Mouse (Mus musculus) heart, postnatal 0 days (tissue): ENCODE measurements around the gene Zfp148. TPM values are rescaled to one million over a fixed set of nuclear protein-coding genes. Genes with fewer than 3 reads are reported as not detected.

Experiments
- ATAC-seq: fragments of 200-750 bp; cut with Nextera tagmentation; 2 replicates; pipeline ENCODE4 v1.8.0; 2017; ENCODE audit warnings: low read depth, moderate number of reproducible peaks, moderate library complexity; ENCODE audit not compliant: insufficient read depth
- DNase-seq: peaks from one replicate; pipeline ENCODE4 v3.0.0-alpha.2; 2016; ENCODE audit warnings: low spot score
- H3K27ac ChIP-seq: fragments of 300-500 bp; sonication (generic); 2 replicates; pipeline ENCODE4 v1.5.1; 2014; ENCODE audit warnings: low read depth, mild to moderate bottlenecking
- H3K27me3 ChIP-seq: fragments of 300-500 bp; sonication (generic); 2 replicates; pipeline ENCODE4 v1.6.1; 2014; ENCODE audit warnings: low read length, mixed read lengths; ENCODE audit not compliant: control insufficient read depth, insufficient read depth
- H3K36me3 ChIP-seq: fragments of 300-500 bp; sonication (generic); replicated peaks from 2 replicates; pipeline ENCODE4 v1.6.1; 2014; ENCODE audit warnings: low read length, mixed read lengths; ENCODE audit not compliant: control insufficient read depth, insufficient read depth
- H3K4me1 ChIP-seq: fragments of 300-500 bp; sonication (generic); 2 replicates; pipeline ENCODE4 v1.6.1; 2014; ENCODE audit warnings: antibody characterized with exemption; ENCODE audit not compliant: control insufficient read depth, insufficient read depth
- H3K4me2 ChIP-seq: fragments of 300-500 bp; sonication (generic); 2 replicates; pipeline ENCODE4 v1.6.1; 2014; ENCODE audit warnings: low read depth, mild to moderate bottlenecking, low read length, moderate library complexity
- H3K4me3 ChIP-seq: fragments of 300-500 bp; sonication (generic); 2 replicates; pipeline ENCODE4 v1.5.1; 2014; ENCODE audit warnings: low read depth, low read length
- H3K9ac ChIP-seq: fragments of 300-500 bp; sonication (generic); replicated peaks from 2 replicates; pipeline ENCODE4 v1.6.1; 2014; ENCODE audit warnings: low read depth, low read length, mixed read lengths
- H3K9me3 ChIP-seq: fragments of 300-500 bp; sonication (generic); replicated peaks from 2 replicates; pipeline ENCODE4 v1.6.1; 2016; ENCODE audit warnings: low read length; ENCODE audit not compliant: control insufficient read depth
- CTCF ChIP-seq: IDR thresholded peaks from 2 replicates; pipeline ENCODE4 v1.5.1; 2016; ENCODE audit warnings: antibody characterized with exemption, control low read depth, low read depth
- EP300 ChIP-seq: IDR thresholded peaks from 2 replicates; pipeline ENCODE4 v1.6.1; 2016; ENCODE audit warnings: antibody characterized with exemption, low read depth
- whole genome bisulfite sequencing: fragments of 180-500 bp; shearing (Covaris S2); extraction: QIAGEN DNeasy Blood & Tissue Kit; methylation state at CpG from one replicate; pipeline ENCODE4 v1.1.7; 2014; 5-methylcytosine and 5-hydroxymethylcytosine counted together
- polyA plus RNA-seq: library from polyadenylated mRNA; unstranded; fragments of >200 nt; fragmentation: Nextera tagmentation; extraction: Ambion mirVana; gene quantifications from 2 replicates; pipeline ENCODE4 v1.2.1, GENCODE M21; 2015
- total RNA-seq: library from RNA; depleted of rRNA; stranded (reverse); fragments of >200 nt; gene quantifications from 2 replicates; pipeline ENCODE4 v1.2.3, GENCODE M21; 2014; ENCODE audit warnings: low replicate concordance

Gene Zfp148
- total and polyA plus RNA-seq, 2 experiments from 2014 or later, result 20.7 to 30.3 TPM

DNA sequence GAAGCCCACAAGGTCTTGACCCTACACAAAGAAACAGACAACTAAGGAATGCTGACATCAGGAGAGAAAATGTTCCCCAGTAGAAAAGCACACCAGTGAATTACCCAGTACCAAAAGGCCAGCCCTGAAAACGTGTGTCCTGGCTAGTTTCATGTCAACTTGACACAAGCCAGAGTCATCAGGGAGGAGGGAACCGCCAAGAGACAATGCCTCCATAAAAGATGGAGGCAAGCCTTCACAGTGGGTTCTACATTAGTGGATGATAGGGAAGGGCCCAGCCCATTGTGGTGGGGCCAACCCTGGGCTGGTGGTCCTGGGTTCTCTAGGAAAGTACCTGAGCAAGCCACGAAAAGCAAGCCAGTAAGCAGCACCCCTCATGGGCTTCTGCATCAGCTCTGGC lies 34.3 kb upstream of the Zfp148 start:
- H3K9ac ChIP-seq, result no peak overlapping the region
- no peak overlapping the region for H3K27ac ChIP-seq
- no peaks in the 10 kb centered on the region for H3K27me3 ChIP-seq
- no peak overlapping the region for H3K4me2 ChIP-seq
- ATAC-seq, result no peak
- no peak for TF ChIP-seq EP300
- TF ChIP-seq CTCF, result no peak
- no peak for DNase-seq
- no peaks in the 10 kb centered on the region for H3K36me3 ChIP-seq
- 29% methylated on average over 3 of the region's 3 CpGs for WGBS
- H3K9me3 ChIP-seq, result no peaks in the 10 kb centered on the region
- H3K4me1 ChIP-seq, result no peaks in the 10 kb centered on the region
- no peak overlapping the region for H3K4me3 ChIP-seq

DNA sequence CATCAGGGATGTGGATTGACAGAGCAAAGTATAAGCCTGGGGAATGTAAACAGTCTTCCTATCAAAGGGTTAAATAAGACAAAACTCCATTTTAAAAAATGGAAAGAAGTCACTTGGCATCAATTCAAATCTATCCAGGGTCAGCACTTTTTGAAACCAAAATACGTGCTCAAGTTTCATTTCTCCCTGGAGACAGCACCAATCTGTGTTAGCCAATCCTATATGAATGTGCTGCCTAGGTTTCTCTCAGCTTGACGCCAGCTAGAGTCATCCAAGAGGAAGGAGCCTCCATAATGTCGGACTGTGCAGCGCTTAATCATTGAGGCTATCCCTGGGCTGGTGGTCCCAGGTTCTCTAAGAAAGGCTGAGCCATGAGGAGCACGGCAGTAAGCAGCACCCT lies 33.5 kb upstream of the Zfp148 start:
- Histone ChIP-seq H3K27ac (no peak overlapping the region), H3K27me3 (no peaks in the 10 kb centered on the region), H3K4me1 (no peaks in the 10 kb centered on the region), H3K4me3 (no peak overlapping the region), H3K4me2 (no peak overlapping the region), H3K36me3 (no peaks in the 10 kb centered on the region), H3K9me3 (no peaks in the 10 kb centered on the region), H3K9ac (no peak overlapping the region)
- 65% methylated on average over 5 of the region's 5 CpGs for WGBS
- no peak for DNase-seq
- no peak for TF ChIP-seq CTCF
- TF ChIP-seq EP300, result no peak
- no peak for ATAC-seq

DNA sequence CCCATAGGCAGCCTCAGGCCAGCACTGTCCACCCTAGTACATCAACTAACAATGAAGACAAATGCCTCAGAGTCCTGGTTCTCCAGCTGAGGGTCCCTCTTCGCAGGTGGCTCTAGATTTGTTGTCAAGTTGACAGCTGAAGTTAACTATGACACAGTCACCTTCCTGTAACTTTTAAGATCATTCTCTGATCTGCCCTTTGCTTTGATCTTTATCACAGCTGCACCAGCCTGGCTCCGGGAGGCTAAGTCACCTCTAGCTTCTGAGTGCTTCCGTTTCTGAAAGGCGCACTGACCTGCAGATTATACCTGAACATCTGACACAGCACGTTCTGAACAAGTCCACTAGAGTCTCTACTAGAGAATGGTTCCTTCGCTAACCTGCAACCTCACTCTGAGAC lies 22.8 kb upstream of the Zfp148 start:
- WGBS, result 64% methylated on average over 6 of the region's 6 CpGs
- no peak overlapping the region for H3K9ac ChIP-seq
- ATAC-seq, result no peak
- H3K4me2 ChIP-seq, result no peak overlapping the region
- DNase-seq, result no peak
- no peak overlapping the region for H3K27ac ChIP-seq
- H3K4me1 ChIP-seq, result 0 out of 2 replicates have a peak, but pooled peaks cover 5% of the 10 kb centered on the region
- no peaks in the 10 kb centered on the region for H3K36me3 ChIP-seq
- no peak overlapping the region for H3K4me3 ChIP-seq
- TF ChIP-seq CTCF (no peak), EP300 (no peak)
- no peaks in the 10 kb centered on the region for H3K27me3 ChIP-seq
- H3K9me3 ChIP-seq, result no peaks in the 10 kb centered on the region

DNA sequence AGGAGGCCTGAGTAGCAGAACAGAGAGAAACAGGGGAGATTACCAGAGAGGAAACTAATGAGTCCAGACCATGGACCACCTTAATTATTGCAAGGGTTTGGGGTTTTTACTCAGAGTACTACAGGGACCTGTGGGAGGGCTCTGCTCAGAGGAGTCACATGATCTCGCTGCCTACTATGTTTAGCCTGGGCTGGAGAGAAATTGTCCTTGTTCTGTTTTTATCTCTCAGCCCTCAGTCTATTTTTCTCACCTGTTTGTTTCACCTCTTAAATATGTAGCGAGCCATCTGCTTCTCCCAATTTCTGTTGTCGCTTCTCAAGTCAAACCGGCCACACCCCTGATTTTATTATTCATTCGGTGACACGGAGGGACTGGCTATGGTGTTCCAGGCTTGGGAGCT lies 14.9 kb upstream of the Zfp148 start:
- Histone ChIP-seq H3K4me3 (no peak overlapping the region), H3K27ac (peak overlapping the region; percentile 61), H3K9ac (no peak overlapping the region), H3K4me1 (peaks cover 3% of the 10 kb centered on the region; the same call in 1 of the 2 replicates), H3K27me3 (no peaks in the 10 kb centered on the region), H3K36me3 (no peaks in the 10 kb centered on the region), H3K4me2 (no peak overlapping the region), H3K9me3 (no peaks in the 10 kb centered on the region)
- 45% methylated on average over 6 of the region's 6 CpGs for WGBS
- DNase-seq (no peak), ATAC-seq (peak; percentile 68)
- TF ChIP-seq CTCF, result no peak
- no peak for TF ChIP-seq EP300

DNA sequence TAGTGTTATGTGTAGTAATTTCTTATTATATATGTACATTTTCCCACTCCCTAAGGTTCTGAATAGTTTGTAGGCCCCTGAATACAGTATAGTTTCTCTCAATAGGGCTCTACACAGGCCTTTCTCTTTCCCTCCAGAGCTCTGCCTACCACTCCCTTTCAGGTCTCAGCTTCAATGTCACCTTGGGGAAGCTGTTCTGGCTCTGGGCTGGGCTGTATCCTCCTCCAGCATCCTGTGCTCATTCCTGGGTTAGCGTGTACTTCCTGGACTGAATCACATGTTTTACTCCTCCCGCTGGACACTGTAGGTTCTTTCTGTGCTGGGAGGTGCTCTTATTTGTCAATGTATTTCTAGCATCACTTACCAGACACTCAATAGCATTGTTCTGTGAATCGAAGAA lies 12.0 kb upstream of the Zfp148 start:
- Histone ChIP-seq H3K4me2 (no peak overlapping the region), H3K4me3 (no peak overlapping the region), H3K4me1 (peaks cover 3% of the 10 kb centered on the region; the same call in 1 of the 2 replicates), H3K9me3 (no peaks in the 10 kb centered on the region), H3K27ac (peak overlapping the region; percentile 9), H3K27me3 (no peaks in the 10 kb centered on the region), H3K9ac (no peak overlapping the region), H3K36me3 (no peaks in the 10 kb centered on the region)
- TF ChIP-seq CTCF, result no peak
- TF ChIP-seq EP300, result no peak
- peak; percentile 46 for DNase-seq
- WGBS, result 36% methylated on average over 3 of the region's 3 CpGs
- peak; percentile 76 for ATAC-seq

DNA sequence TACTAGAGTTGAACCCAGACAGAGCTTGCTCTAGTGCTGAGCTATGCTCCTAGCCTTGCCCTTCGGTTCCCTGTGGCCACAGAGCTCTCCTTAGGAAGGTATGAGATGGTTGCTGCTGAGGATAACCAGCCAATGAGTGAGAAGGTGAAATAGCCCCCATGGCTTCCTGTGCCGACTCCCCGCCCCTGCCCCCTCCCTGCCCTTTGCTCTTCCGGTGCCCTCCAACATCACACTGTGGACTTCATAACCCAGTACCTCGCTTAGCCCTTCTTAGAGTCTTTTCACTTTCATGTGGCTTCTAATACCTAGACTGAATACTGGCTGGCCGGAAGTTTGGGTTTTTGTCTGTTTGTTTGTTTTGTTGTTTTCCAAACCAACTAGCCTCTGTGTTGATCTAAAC lies 9.8 kb upstream of the Zfp148 start:
- ATAC-seq, result no peak
- 60% methylated on average over 6 of the region's 6 CpGs for WGBS
- TF ChIP-seq EP300 (no peak), CTCF (no peak)
- Histone ChIP-seq H3K9ac (no peak overlapping the region), H3K27ac (no peak overlapping the region), H3K4me1 (peaks cover 3% of the 10 kb centered on the region; the same call in 1 of the 2 replicates), H3K36me3 (no peaks in the 10 kb centered on the region), H3K27me3 (no peaks in the 10 kb centered on the region), H3K9me3 (no peaks in the 10 kb centered on the region), H3K4me3 (no peak overlapping the region), H3K4me2 (no peak overlapping the region)
- no peak for DNase-seq
